Mouse (Mus musculus): ENCODE measurements around the gene Runx1. TPM values are rescaled to one million over a fixed set of nuclear protein-coding genes. Genes with fewer than 3 reads are reported as not detected.

Runx1 gene
- total and polyA plus RNA-seq, 3 experiments, result 3.1 to 10.9 (median 4.7) TPM

- Histone ChIP-seq H3K27me3 (replicated peaks) (no peaks in the 10 kb centered on the region), H3K4me2 (ENCODE audit: insufficient read depth, low read depth, poor library complexity, severe bottlenecking) (no peak overlapping the region), H3K36me3 (replicated peaks in 1 of 2; ENCODE audit: control insufficient read depth in 1 of 2, insufficient read depth in 1 of 2, low read length in 1 of 2) (peaks cover 8 to 60% of the 10 kb centered on the region in 2 experiments), H3K9me3 (replicated peaks; ENCODE audit: low read length) (no peaks in the 10 kb centered on the region), H3K79me2 (replicated peaks; ENCODE audit: control insufficient read depth, extremely low read depth, insufficient read depth, poor library complexity, severe bottlenecking) (no peaks in the 10 kb centered on the region; the same call in 1 of the 2 replicates), H3K27ac (ENCODE audit: insufficient read depth, low read depth) (no peak overlapping the region), H3K4me3 (replicated peaks in 1 of 3; ENCODE audit: low read depth in 2 of 3, low read length in 2 of 3, poor library complexity in 1 of 3) (no peak overlapping the region), H3K9ac (ENCODE audit: insufficient read depth, low read depth) (no peak overlapping the region), H3K4me1 (ENCODE audit: control insufficient read depth in 1 of 2, insufficient read depth in 2 of 2) (peaks cover 18 to 86% of the 10 kb centered on the region in 2 experiments)
- in situ Hi-C loops (cut with MboI; ENCODE audit: low pct_ligation_motif_present, low pct_unique_long_range_greater_than_20kb, low sequenced_read_pairs), result no loop called here
- dilution Hi-C loops (cut with MboI; ENCODE audit: extremely low pct_ligation_motif_present, extremely low pct_unique_long_range_greater_than_20kb, low sequenced_read_pairs), result no loop called here
- TF ChIP-seq ELF1 (IDR thresholded peaks at IDR 0.05; ENCODE audit: low read depth, low read length) (0 out of 2 replicates have a peak, but pooled peaks have one; percentile 12), NELFE (IDR thresholded peaks at IDR 0.05; ENCODE audit: low read depth, low read length) (no peak), HCFC1 (IDR thresholded peaks at IDR 0.05; ENCODE audit: low read depth, low read length) (peak; percentile 59; the same call in 1 of the 2 replicates), ZKSCAN1 (IDR thresholded peaks at IDR 0.05; ENCODE audit: borderline replicate concordance, low read depth, low read length) (no peak)
- peak; percentile 44 for DNase-seq (ENCODE audit: extremely low read depth)
These were observed 5.5 kb downstream of the Runx1 start for GRCm38 (mm10) chr16:92820451-92820850.

GRCm38 (mm10) chr16:92818480-92819269, 7.3 kb downstream of the Runx1 start:
- TF ChIP-seq ELF1 (IDR thresholded peaks at IDR 0.05; ENCODE audit: low read depth, low read length) (peak; percentile 56), MAFK (IDR thresholded peaks at IDR 0.05; ENCODE audit: insufficient replicate concordance, low read length) (no peak), MEF2A (IDR thresholded peaks at IDR 0.05; ENCODE audit: borderline replicate concordance, low read depth, low read length) (0 out of 2 replicates have a peak, but pooled peaks have one; percentile 61), EP300 (IDR thresholded peaks at IDR 0.05; ENCODE audit: low read length) (peak; percentile 71), POLR2AphosphoS2 (IDR thresholded peaks at IDR 0.05; ENCODE audit: low read depth, low read length) (no peak), IRF4 (IDR thresholded peaks at IDR 0.05; ENCODE audit: low read depth, low read length) (peak; percentile 85), JUND (conservative IDR thresholded peaks at IDR 0.05; ENCODE audit: low read depth, low read length) (0 out of 2 replicates have a peak, but pooled peaks have one; percentile 24), RAD21 (IDR thresholded peaks at IDR 0.05; ENCODE audit: low read depth, low read length) (no peak), TBP (conservative IDR thresholded peaks at IDR 0.05; ENCODE audit: low read depth, low read length) (no peak)
- Histone ChIP-seq H3K36me3 (replicated peaks in 1 of 2; ENCODE audit: control insufficient read depth in 1 of 2, insufficient read depth in 1 of 2, low read length in 1 of 2) (peaks cover 8 to 61% of the 10 kb centered on the region in 2 experiments), H3K9ac (ENCODE audit: insufficient read depth, low read depth) (no peak overlapping the region; the same call in 1 of the 2 replicates), H3K9me3 (replicated peaks; ENCODE audit: low read length) (no peaks in the 10 kb centered on the region), H3K4me3 (replicated peaks in 1 of 3; ENCODE audit: low read depth in 2 of 3, low read length in 2 of 3, poor library complexity in 1 of 3) (no peak overlapping the region), H3K79me2 (replicated peaks; ENCODE audit: control insufficient read depth, extremely low read depth, insufficient read depth, poor library complexity, severe bottlenecking) (no peaks in the 10 kb centered on the region; the same call in 1 of the 2 replicates), H3K4me2 (ENCODE audit: insufficient read depth, low read depth, poor library complexity, severe bottlenecking) (peak overlapping the region; percentile 14; the same call in 1 of the 2 replicates), H3K27ac (ENCODE audit: insufficient read depth, low read depth) (no peak overlapping the region), H3K4me1 (ENCODE audit: control insufficient read depth in 1 of 2, insufficient read depth in 2 of 2) (peaks cover 17 to 96% of the 10 kb centered on the region in 2 experiments), H3K27me3 (replicated peaks) (no peaks in the 10 kb centered on the region)
- DNase-seq (ENCODE audit: extremely low read depth), result peak; percentile 64
- in situ Hi-C loops (cut with MboI; ENCODE audit: low pct_ligation_motif_present, low pct_unique_long_range_greater_than_20kb, low sequenced_read_pairs), result no loop called here
- dilution Hi-C loops (cut with MboI; ENCODE audit: extremely low pct_ligation_motif_present, extremely low pct_unique_long_range_greater_than_20kb, low sequenced_read_pairs), result no loop called here
